Mouse (Mus musculus): Measurements from ENCODE around the gene Kptn. TPM values are rescaled to one million over a fixed set of nuclear protein-coding genes. Genes with fewer than 3 reads are reported as not detected.

The Kptn gene
- 34.5 and 37.0 TPM in 2 replicates for polyA plus RNA-seq (2014; fragmentation: Nextera tagmentation; extraction: Ambion mirVana)

GRCm38 (mm10) chr7:16119569-16120261, at the start of gene Kptn:
Gene Kptn, plus strand, starts transcription at chr7:16119895.
- peak within 1 kb of the TSS; percentile 52 for H3K4me2 ChIP-seq (ENCODE audit: low read length)
- H3K4me1 ChIP-seq (ENCODE audit: control insufficient read depth, insufficient read depth, low read length) = no peaks in the 10 kb centered on the region; the same call in 1 of the 2 replicates
- no peaks in the 10 kb centered on the region for H3K27me3 ChIP-seq (replicated peaks; ENCODE audit: control insufficient read depth, insufficient read depth, low read length)
- peak within 1 kb of the TSS; percentile 85 for H3K27ac ChIP-seq (ENCODE audit: low read depth, low read length)
- peaks cover 31% of the 10 kb centered on the region for H3K36me3 ChIP-seq (ENCODE audit: control insufficient read depth, insufficient read depth, low read length)
- 1% methylated on average over 33 of the region's 33 CpGs for WGBS
- peak; percentile 96 for DNase-seq (ENCODE audit: low spot score)
- peak within 1 kb of the TSS; percentile 83 for H3K9ac ChIP-seq (ENCODE audit: low read length)
- H3K4me3 ChIP-seq (ENCODE audit: low read depth, low read length) = peak within 1 kb of the TSS; percentile 65
- peak; percentile 92 for ATAC-seq
- H3K9me3 ChIP-seq (replicated peaks; ENCODE audit: control insufficient read depth, low read length) = no peaks in the 10 kb centered on the region

GRCm38 (mm10) chr7:16070846-16071245, 48.8 kb upstream of the Kptn start:
- H3K4me2 ChIP-seq (ENCODE audit: low read length) = no peak overlapping the region
- ATAC-seq (no peak), DNase-seq (ENCODE audit: low spot score) (no peak)
- H3K27me3 ChIP-seq (replicated peaks; ENCODE audit: control insufficient read depth, insufficient read depth, low read length) = no peaks in the 10 kb centered on the region
- no peak overlapping the region for H3K27ac ChIP-seq (ENCODE audit: low read depth, low read length)
- H3K4me1 ChIP-seq (ENCODE audit: control insufficient read depth, insufficient read depth, low read length) = no peaks in the 10 kb centered on the region
- no peak overlapping the region for H3K9ac ChIP-seq (ENCODE audit: low read length)
- no peaks in the 10 kb centered on the region for H3K36me3 ChIP-seq (ENCODE audit: control insufficient read depth, insufficient read depth, low read length)
- H3K4me3 ChIP-seq (ENCODE audit: low read depth, low read length) = no peak overlapping the region
- H3K9me3 ChIP-seq (replicated peaks; ENCODE audit: control insufficient read depth, low read length) = no peaks in the 10 kb centered on the region

- no peaks in the 10 kb centered on the region for H3K36me3 ChIP-seq (ENCODE audit: control insufficient read depth, insufficient read depth, low read length)
- WGBS = 86% methylated on average over 6 of the region's 6 CpGs
- no peaks in the 10 kb centered on the region for H3K4me1 ChIP-seq (ENCODE audit: control insufficient read depth, insufficient read depth, low read length)
- no peaks in the 10 kb centered on the region for H3K27me3 ChIP-seq (replicated peaks; ENCODE audit: control insufficient read depth, insufficient read depth, low read length)
- no peak overlapping the region for H3K4me3 ChIP-seq (ENCODE audit: low read depth, low read length)
- DNase-seq (ENCODE audit: low spot score) = no peak
- H3K27ac ChIP-seq (ENCODE audit: low read depth, low read length) = no peak overlapping the region
- no peak overlapping the region for H3K4me2 ChIP-seq (ENCODE audit: low read length)
- no peak for ATAC-seq
- H3K9me3 ChIP-seq (replicated peaks; ENCODE audit: control insufficient read depth, low read length) = no peaks in the 10 kb centered on the region
- H3K9ac ChIP-seq (ENCODE audit: low read length) = no peak overlapping the region
These were observed 47.8 kb upstream of the Kptn start for GRCm38 (mm10) chr7:16071906-16072305.

GRCm38 (mm10) chr7:16079947-16080346, 39.7 kb upstream of the Kptn start:
- Histone ChIP-seq H3K9me3 (replicated peaks; ENCODE audit: control insufficient read depth, low read length) (no peaks in the 10 kb centered on the region), H3K4me3 (ENCODE audit: low read depth, low read length) (no peak overlapping the region), H3K36me3 (ENCODE audit: control insufficient read depth, insufficient read depth, low read length) (no peaks in the 10 kb centered on the region), H3K27me3 (replicated peaks; ENCODE audit: control insufficient read depth, insufficient read depth, low read length) (no peaks in the 10 kb centered on the region), H3K9ac (ENCODE audit: low read length) (no peak overlapping the region), H3K4me2 (ENCODE audit: low read length) (no peak overlapping the region), H3K27ac (ENCODE audit: low read depth, low read length) (no peak overlapping the region), H3K4me1 (ENCODE audit: control insufficient read depth, insufficient read depth, low read length) (no peaks in the 10 kb centered on the region)
- DNase-seq (ENCODE audit: low spot score) = no peak
- ATAC-seq = no peak
- 53% methylated on average over 1 of the region's 1 CpGs for WGBS

- H3K36me3 ChIP-seq (ENCODE audit: control insufficient read depth, insufficient read depth, low read length) = no peaks in the 10 kb centered on the region
- H3K4me3 ChIP-seq (ENCODE audit: low read depth, low read length) = no peak overlapping the region
- H3K4me2 ChIP-seq (ENCODE audit: low read length) = no peak overlapping the region
- DNase-seq (ENCODE audit: low spot score) = no peak
- no peak overlapping the region for H3K27ac ChIP-seq (ENCODE audit: low read depth, low read length)
- no peak overlapping the region for H3K9ac ChIP-seq (ENCODE audit: low read length)
- H3K27me3 ChIP-seq (replicated peaks; ENCODE audit: control insufficient read depth, insufficient read depth, low read length) = no peaks in the 10 kb centered on the region
- no peaks in the 10 kb centered on the region for H3K4me1 ChIP-seq (ENCODE audit: control insufficient read depth, insufficient read depth, low read length)
- ATAC-seq = no peak
- WGBS = 70% methylated on average over 4 of the region's 4 CpGs
- no peaks in the 10 kb centered on the region for H3K9me3 ChIP-seq (replicated peaks; ENCODE audit: control insufficient read depth, low read length)
These were observed 39.1 kb upstream of the Kptn start for GRCm38 (mm10) chr7:16080581-16080980.

GRCm38 (mm10) chr7:16083361-16083760, 36.3 kb upstream of the Kptn start:
- Histone ChIP-seq H3K4me3 (ENCODE audit: low read depth, low read length) (no peak overlapping the region), H3K36me3 (ENCODE audit: control insufficient read depth, insufficient read depth, low read length) (no peaks in the 10 kb centered on the region), H3K27ac (ENCODE audit: low read depth, low read length) (no peak overlapping the region), H3K4me2 (ENCODE audit: low read length) (no peak overlapping the region), H3K9ac (ENCODE audit: low read length) (no peak overlapping the region), H3K4me1 (ENCODE audit: control insufficient read depth, insufficient read depth, low read length) (no peaks in the 10 kb centered on the region), H3K27me3 (replicated peaks; ENCODE audit: control insufficient read depth, insufficient read depth, low read length) (no peaks in the 10 kb centered on the region), H3K9me3 (replicated peaks; ENCODE audit: control insufficient read depth, low read length) (no peaks in the 10 kb centered on the region)
- 55% methylated on average over 4 of the region's 4 CpGs for WGBS
- ATAC-seq (no peak), DNase-seq (ENCODE audit: low spot score) (no peak)

- H3K27ac ChIP-seq (ENCODE audit: low read depth, low read length) = no peak overlapping the region
- DNase-seq (ENCODE audit: low spot score) (no peak), ATAC-seq (no peak)
- H3K9ac ChIP-seq (ENCODE audit: low read length) = no peak overlapping the region
- no peak overlapping the region for H3K4me2 ChIP-seq (ENCODE audit: low read length)
- no peaks in the 10 kb centered on the region for H3K4me1 ChIP-seq (ENCODE audit: control insufficient read depth, insufficient read depth, low read length)
- H3K9me3 ChIP-seq (replicated peaks; ENCODE audit: control insufficient read depth, low read length) = no peaks in the 10 kb centered on the region
- H3K4me3 ChIP-seq (ENCODE audit: low read depth, low read length) = no peak overlapping the region
- H3K27me3 ChIP-seq (replicated peaks; ENCODE audit: control insufficient read depth, insufficient read depth, low read length) = no peaks in the 10 kb centered on the region
- WGBS = 70% methylated on average over 2 of the region's 2 CpGs
- no peaks in the 10 kb centered on the region for H3K36me3 ChIP-seq (ENCODE audit: control insufficient read depth, insufficient read depth, low read length)
These were observed 32.1 kb upstream of the Kptn start for GRCm38 (mm10) chr7:16087587-16087986.

- Histone ChIP-seq H3K36me3 (ENCODE audit: control insufficient read depth, insufficient read depth, low read length) (no peaks in the 10 kb centered on the region), H3K9me3 (replicated peaks; ENCODE audit: control insufficient read depth, low read length) (no peaks in the 10 kb centered on the region), H3K27ac (ENCODE audit: low read depth, low read length) (no peak overlapping the region), H3K4me2 (ENCODE audit: low read length) (no peak overlapping the region), H3K9ac (ENCODE audit: low read length) (no peak overlapping the region), H3K4me3 (ENCODE audit: low read depth, low read length) (no peak overlapping the region), H3K27me3 (replicated peaks; ENCODE audit: control insufficient read depth, insufficient read depth, low read length) (no peaks in the 10 kb centered on the region), H3K4me1 (ENCODE audit: control insufficient read depth, insufficient read depth, low read length) (peaks cover 7% of the 10 kb centered on the region)
- ATAC-seq (no peak), DNase-seq (ENCODE audit: low spot score) (no peak)
- WGBS = 70% methylated on average over 3 of the region's 3 CpGs
These were observed 25.1 kb upstream of the Kptn start for GRCm38 (mm10) chr7:16094592-16094991.
